Mouse (Mus musculus) liver, embryonic 14.5 days (tissue): ENCODE measurements at regions not wholly inside any gene's neighbourhood (a gene's known extent, or its start where the extent isn't known, plus 50 kb on each side); places are given as distances from the start of the nearest gene placed in this dataset.

ENCODE experiments used
- ATAC-seq: fragments of 200-750 bp; cut with Nextera tagmentation; 2 replicates; pipeline ENCODE4 v1.8.0; 2017; ENCODE audit warnings: moderate number of reproducible peaks, mild to moderate bottlenecking, moderate library complexity; ENCODE audit not compliant: insufficient read depth
- DNase-seq, 3 experiments: peaks; one replicate each; pipeline ENCODE4 v3.0.0-alpha.2; 2012 to 2013; ENCODE audit warnings: low read depth in 3 of 3, low spot score in 3 of 3
- H3K27ac ChIP-seq: fragments of 300-500 bp; sonication (generic); 2 replicates; pipeline ENCODE4 v1.5.1; 2014; ENCODE audit warnings: moderate library complexity, mild to moderate bottlenecking, control low read depth, inconsistent platforms
- H3K27me3 ChIP-seq: fragments of 300-500 bp; sonication (generic); 2 replicates; pipeline ENCODE4 v1.6.1; 2014; ENCODE audit warnings: mild to moderate bottlenecking, low read length, moderate library complexity; ENCODE audit not compliant: control insufficient read depth, insufficient read depth
- H3K36me3 ChIP-seq: fragments of 300-500 bp; sonication (generic); replicated peaks from 2 replicates; pipeline ENCODE4 v1.6.1; 2014; ENCODE audit warnings: low read depth; ENCODE audit not compliant: control insufficient read depth, insufficient read depth
- H3K4me1 ChIP-seq, 2 experiments: fragments of 200-500 bp in 1 of 2; fragments of 300-500 bp in 1 of 2; sonication (generic) in 1 of 2; replicated peaks; 2 replicates each; pipeline ENCODE4 v1.6.1; 2012 to 2014; ENCODE audit warnings: antibody characterized with exemption in 1 of 2, inconsistent platforms in 1 of 2, low read length in 1 of 2; ENCODE audit not compliant: control insufficient read depth in 2 of 2, insufficient read depth in 2 of 2
- H3K4me2 ChIP-seq: fragments of 300-500 bp; sonication (generic); 2 replicates; pipeline ENCODE4 v1.6.1; 2014; ENCODE audit warnings: low read depth, mild to moderate bottlenecking, control low read depth, moderate library complexity
- H3K4me3 ChIP-seq, 2 experiments: fragments of 200-500 bp in 1 of 2; fragments of 300-500 bp in 1 of 2; sonication (generic) in 1 of 2; 2 replicates each; pipeline ENCODE4 v1.5.1; 2012 to 2014; ENCODE audit warnings: low read depth in 2 of 2, low read length in 2 of 2, mild to moderate bottlenecking in 2 of 2, control low read depth in 1 of 2, inconsistent platforms in 1 of 2, moderate library complexity in 1 of 2; ENCODE audit not compliant: insufficient read depth in 1 of 2
- H3K9ac ChIP-seq: fragments of 300-500 bp; sonication (generic); replicated peaks from 2 replicates; pipeline ENCODE4 v1.6.1; 2014; ENCODE audit warnings: mild to moderate bottlenecking, control low read depth, moderate library complexity
- H3K9me3 ChIP-seq: fragments of 300-500 bp; sonication (generic); 2 replicates; pipeline ENCODE4 v1.6.1; 2016; ENCODE audit warnings: low read length, mixed read lengths; ENCODE audit not compliant: control insufficient read depth
- CTCF ChIP-seq: IDR thresholded peaks from 2 replicates; pipeline ENCODE4 v1.5.1; 2016; ENCODE audit warnings: antibody characterized with exemption, low read depth, control low read depth
- EP300 ChIP-seq: IDR thresholded peaks from 2 replicates; pipeline ENCODE4 v1.6.1; 2016; ENCODE audit warnings: antibody characterized with exemption, low read depth
- WGBS: fragments of 180-500 bp; shearing (Covaris S2); extraction: QIAGEN DNeasy Blood & Tissue Kit; methylation state at CpG from one replicate; pipeline ENCODE4 v1.1.7; 2014; ENCODE audit not compliant: insufficient replicate concordance; 5-methylcytosine and 5-hydroxymethylcytosine counted together

- no peaks in the 10 kb centered on the region for H3K36me3 ChIP-seq
- DNase-seq (no peak), ATAC-seq (no peak)
- 34% methylated on average over 1 of the region's 1 CpGs for WGBS
- H3K9ac ChIP-seq: no peak overlapping the region
- no peak overlapping the region for H3K4me3 ChIP-seq
- no peaks in the 10 kb centered on the region for H3K27me3 ChIP-seq
- H3K27ac ChIP-seq: no peak overlapping the region
- no peak overlapping the region for H3K4me2 ChIP-seq
- H3K4me1 ChIP-seq: no peaks in the 10 kb centered on the region
- no peaks in the 10 kb centered on the region for H3K9me3 ChIP-seq
- TF ChIP-seq CTCF: no peak
- TF ChIP-seq EP300: no peak
Observed at GRCm38 (mm10) chr15:40340269-40340668, 206.1 kb downstream of the 9330182O14Rik start.

- TF ChIP-seq CTCF: no peak
- TF ChIP-seq EP300: no peak
- Histone ChIP-seq H3K36me3 (no peaks in the 10 kb centered on the region), H3K27ac (no peak overlapping the region), H3K9ac (no peak overlapping the region), H3K4me1 (no peaks in the 10 kb centered on the region), H3K4me2 (no peak overlapping the region), H3K27me3 (no peaks in the 10 kb centered on the region), H3K4me3 (no peak overlapping the region), H3K9me3 (no peaks in the 10 kb centered on the region)
- DNase-seq (no peak), ATAC-seq (no peak)
Observed at GRCm38 (mm10) chr15:40351473-40351872, 217.3 kb downstream of the 9330182O14Rik start.

GRCm38 (mm10) chr15:40354802-40355487, 220.8 kb downstream of the 9330182O14Rik start:
- no peaks in the 10 kb centered on the region for H3K27me3 ChIP-seq
- 64% methylated on average over 10 of the region's 10 CpGs for WGBS
- H3K27ac ChIP-seq: no peak overlapping the region
- H3K9ac ChIP-seq: no peak overlapping the region
- no peak overlapping the region for H3K4me2 ChIP-seq
- peaks cover 0 to 2% of the 10 kb centered on the region in 2 experiments; a peak in 1 of 4 replicates for H3K4me1 ChIP-seq
- no peaks in the 10 kb centered on the region for H3K9me3 ChIP-seq
- no peak overlapping the region for H3K4me3 ChIP-seq
- ATAC-seq (no peak), DNase-seq (no peak)
- no peaks in the 10 kb centered on the region for H3K36me3 ChIP-seq
- TF ChIP-seq CTCF: no peak
- no peak for TF ChIP-seq EP300

- Histone ChIP-seq H3K27ac (no peak overlapping the region), H3K36me3 (no peaks in the 10 kb centered on the region), H3K4me2 (no peak overlapping the region), H3K9me3 (no peaks in the 10 kb centered on the region), H3K4me3 (no peak overlapping the region), H3K27me3 (no peaks in the 10 kb centered on the region), H3K9ac (no peak overlapping the region), H3K4me1 (peaks cover 0 to 2% of the 10 kb centered on the region in 2 experiments; a peak in 1 of 4 replicates)
- DNase-seq: no peak
- WGBS: 65% methylated on average over 3 of the region's 3 CpGs
- no peak for TF ChIP-seq EP300
- no peak for ATAC-seq
Observed at GRCm38 (mm10) chr15:40356096-40356495, 221.9 kb downstream of the 9330182O14Rik start.

- Histone ChIP-seq H3K36me3 (no peaks in the 10 kb centered on the region), H3K4me2 (no peak overlapping the region), H3K9ac (no peak overlapping the region), H3K27ac (no peak overlapping the region), H3K4me1 (peaks cover 0 to 2% of the 10 kb centered on the region in 2 experiments; a peak in 1 of 4 replicates), H3K27me3 (no peaks in the 10 kb centered on the region), H3K4me3 (no peak overlapping the region), H3K9me3 (no peaks in the 10 kb centered on the region)
- WGBS: 30% methylated on average over 2 of the region's 2 CpGs
- no peak for ATAC-seq
- TF ChIP-seq EP300: no peak
- TF ChIP-seq CTCF: no peak
- no peak for DNase-seq
Observed at GRCm38 (mm10) chr15:40358341-40358740, 224.2 kb downstream of the 9330182O14Rik start.
